ENCODE assay signal across 17 mouse cellular contexts in the genomic region with DNA sequence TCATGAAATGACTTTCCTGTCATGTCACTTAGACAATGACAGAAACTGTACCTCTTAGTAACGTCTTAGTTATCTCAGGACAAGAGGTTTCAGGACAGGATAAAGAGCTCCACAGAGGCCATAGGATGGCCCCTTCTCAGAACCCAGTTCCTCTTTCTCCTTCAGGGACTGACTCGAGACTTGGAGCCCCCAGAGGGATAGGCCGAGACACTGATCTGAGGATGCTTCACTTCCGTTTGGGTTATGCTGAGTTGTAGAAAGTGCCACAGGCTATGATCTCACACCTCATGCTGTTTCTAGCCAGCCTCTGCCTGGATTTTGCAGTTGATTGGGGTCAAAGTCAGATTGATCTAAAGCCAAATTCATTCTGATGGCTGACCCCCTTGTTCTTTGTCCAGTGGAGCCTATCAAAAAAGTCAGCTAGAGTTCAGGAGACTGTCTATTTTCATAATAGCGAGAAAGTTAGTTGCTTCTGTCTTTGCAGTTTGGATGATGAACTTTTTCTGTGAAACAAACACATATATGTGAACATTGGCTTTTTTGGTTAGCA.
"Had no signal": no experiment of that assay in that cellular context is flagged by ENCODE, and none has a peak within 500 bp of the region (broad histone marks: within the 10 kb centered on the region; RNA-seq: fewer than 3 reads in every experiment).

No protein-coding gene starts in this region.

- DNase-seq: lung, adult 2 months; lung, postnatal 14 days; lung, postnatal 36 days; right cerebral cortex, postnatal 14 days; thymus, adult 2 months; thymus, postnatal 25 days; thymus, postnatal 4 days had no signal

- H3K4me2 ChIP-seq: lung, embryonic 15.5 days; midbrain, embryonic 11.5 days; midbrain, embryonic 13.5 days; midbrain, embryonic 15.5 days; neural tube, embryonic 12.5 days; stomach, embryonic 15.5 days had no signal

- ATAC-seq: lung, postnatal 0 days; midbrain, embryonic 13.5 days; midbrain, embryonic 15.5 days had no signal

- H3K9ac ChIP-seq: lung, embryonic 15.5 days; midbrain, embryonic 13.5 days; midbrain, embryonic 15.5 days; neural tube, embryonic 12.5 days; stomach, embryonic 15.5 days had no signal

- H3K9me3 ChIP-seq: lung, embryonic 15.5 days; midbrain, embryonic 13.5 days; midbrain, embryonic 15.5 days; neural tube, embryonic 12.5 days; stomach, embryonic 15.5 days had no signal

- H3K36me3 ChIP-seq: lung, embryonic 15.5 days; midbrain, embryonic 13.5 days; midbrain, embryonic 15.5 days; neural tube, embryonic 12.5 days; stomach, embryonic 15.5 days had no signal

- H3K4me3 ChIP-seq: lung, embryonic 15.5 days; megakaryocyte, embryonic 14.5 days; midbrain, embryonic 13.5 days; midbrain, embryonic 15.5 days; neural tube, embryonic 12.5 days; stomach, embryonic 15.5 days had no signal

- H3K27ac ChIP-seq: lung, embryonic 15.5 days; macrophage; midbrain, embryonic 13.5 days; midbrain, embryonic 15.5 days; neural tube, embryonic 12.5 days; stomach, embryonic 15.5 days; stomach, postnatal 0 days had no signal

- H3K4me1 ChIP-seq: lung, embryonic 15.5 days; megakaryocyte, embryonic 14.5 days; midbrain, embryonic 13.5 days; midbrain, embryonic 15.5 days; neural tube, embryonic 12.5 days; stomach, embryonic 15.5 days had no signal

- H3K27me3 ChIP-seq: lung, embryonic 15.5 days; megakaryocyte, embryonic 14.5 days; midbrain, embryonic 13.5 days; midbrain, embryonic 15.5 days; neural tube, embryonic 12.5 days; stomach, embryonic 15.5 days had no signal
